Mouse (Mus musculus) left cerebral cortex, adult 11 months (tissue): ENCODE measurements around the gene Itsn2.
"Not testable (repeated sequence)": the region's sequence is repeated elsewhere in the genome, so short reads cannot be mapped to it uniquely, and the experiment has no call there.

Experiments used
- DNase-seq: peaks from one replicate; pipeline ENCODE4 v3.0.0; 2022; ENCODE audit warnings: low spot score

Gene Itsn2

DNA sequence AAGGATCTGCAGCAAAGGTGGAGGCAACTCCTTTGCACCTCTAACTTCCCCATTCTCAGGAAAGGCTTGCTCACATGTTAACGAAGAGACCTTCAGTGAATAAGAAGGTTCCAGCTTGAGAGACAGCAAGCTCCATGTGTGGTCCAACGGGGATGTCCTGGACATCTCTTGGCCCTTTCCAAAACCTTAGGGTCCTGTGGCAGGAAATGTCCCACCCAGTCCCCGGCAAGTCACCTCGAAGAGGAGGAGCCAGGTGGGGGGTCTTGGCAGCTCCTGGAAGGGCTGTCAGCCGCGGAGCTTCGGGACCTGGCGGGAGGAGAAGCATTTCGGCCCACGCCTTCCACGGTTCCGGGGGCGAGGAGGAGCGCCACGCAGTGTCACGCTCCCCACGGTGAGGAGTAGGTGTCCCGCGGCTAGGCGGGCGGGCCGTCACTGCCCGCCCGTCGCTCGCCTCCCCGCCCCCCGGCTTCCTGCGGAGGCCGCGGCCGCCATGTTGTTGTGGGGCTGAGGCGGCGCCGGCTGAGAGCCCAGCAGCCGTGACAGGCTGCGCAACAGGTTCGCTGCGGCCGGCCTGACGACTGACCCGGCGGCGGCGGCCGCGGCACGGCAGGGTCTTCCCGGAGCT, at the start of gene Itsn2, which contains the start of gene Gm3625:
TSS of gene Itsn2 (plus strand) at position 98 of the 625 bp plus-strand sequence.
TSS of gene Gm3625 (minus strand) at position 387 of the 625 bp plus-strand sequence.
- peak; percentile 53 for DNase-seq

DNA sequence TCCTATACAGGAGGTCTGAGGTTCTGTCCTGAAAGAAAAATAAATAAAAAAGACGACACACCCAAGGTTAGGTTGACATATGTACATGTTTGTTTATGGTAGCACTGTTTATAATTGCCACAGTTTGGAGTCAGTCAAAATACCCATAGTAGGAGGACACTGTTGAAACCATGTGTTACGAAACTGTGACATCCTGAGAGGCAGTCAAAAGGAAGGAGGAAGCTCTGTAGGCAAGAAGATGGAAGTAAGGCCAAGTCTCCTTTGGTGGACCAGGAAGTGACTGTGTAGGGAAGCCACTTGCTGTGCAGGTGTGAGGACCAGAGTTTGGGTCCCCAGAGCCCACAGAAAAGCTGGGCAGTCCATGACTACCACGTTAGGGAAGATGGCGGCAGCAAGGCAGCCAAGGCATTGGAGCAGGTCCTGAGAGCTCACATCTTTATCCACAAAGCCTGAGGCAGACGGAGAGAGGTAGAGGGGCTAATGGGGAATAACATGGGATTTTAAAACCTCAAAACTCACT, 48.0 kb upstream of the Itsn2 start:
- no peak for DNase-seq

DNA sequence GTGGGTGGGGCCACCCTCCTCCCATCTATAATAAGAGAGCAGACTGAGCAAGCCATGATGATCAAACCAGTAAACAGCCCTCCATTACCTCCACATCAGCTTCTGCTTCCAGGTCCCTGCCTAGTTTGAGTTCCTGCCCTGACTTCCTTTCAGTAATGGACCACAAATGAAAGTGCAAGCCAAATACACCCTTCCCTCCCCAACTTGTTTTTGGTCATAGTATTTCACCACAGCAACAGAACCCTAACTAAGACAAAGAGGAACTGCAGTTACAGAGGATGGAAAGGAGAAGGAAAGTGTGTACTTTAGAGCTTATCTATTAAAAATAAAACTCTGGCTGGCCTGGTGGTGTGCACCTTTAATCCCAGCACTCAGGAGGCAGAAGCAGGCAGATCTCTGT, 47.0 kb upstream of the Itsn2 start:
- DNase-seq = no peak

DNA sequence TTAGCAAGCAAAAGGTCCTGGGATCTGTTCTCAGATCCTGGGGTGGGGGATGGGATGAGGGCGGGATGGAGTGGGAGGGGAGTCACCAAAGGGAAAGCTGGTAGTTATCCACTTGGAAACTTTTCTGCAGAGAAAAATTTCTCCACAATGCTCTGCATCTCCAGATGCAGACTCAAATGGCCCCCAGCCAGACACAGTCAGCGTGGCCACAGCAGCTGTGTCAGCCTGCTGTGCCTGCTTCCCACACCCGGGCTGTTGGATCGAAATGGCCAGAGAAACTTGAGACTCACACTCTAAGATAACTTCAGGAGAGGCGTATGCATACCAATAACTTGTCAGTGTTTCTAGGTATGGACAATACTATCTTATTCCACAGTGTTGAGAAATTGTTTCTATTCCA, 45.9 kb upstream of the Itsn2 start:
- DNase-seq = no peak

DNA sequence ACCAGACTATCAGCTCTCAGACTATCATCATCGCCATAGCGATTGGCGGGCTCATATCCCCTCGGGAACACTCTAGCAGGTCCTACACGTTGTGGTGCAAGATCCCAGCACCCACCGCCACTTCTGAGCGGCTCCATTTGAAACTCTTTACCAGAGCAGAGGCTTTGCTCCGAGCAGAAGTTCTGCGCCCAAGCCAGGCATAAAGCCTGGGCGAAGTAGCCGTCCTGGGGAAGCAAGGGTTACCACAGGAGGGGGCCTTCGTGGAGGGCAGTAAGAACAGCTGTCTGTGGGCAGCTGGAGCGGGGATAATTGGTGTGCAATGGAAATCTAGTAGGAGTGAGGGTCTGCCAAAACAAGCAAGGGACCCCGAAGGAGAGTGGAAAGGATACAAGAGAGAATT, 44.9 kb upstream of the Itsn2 start:
- no peak for DNase-seq

DNA sequence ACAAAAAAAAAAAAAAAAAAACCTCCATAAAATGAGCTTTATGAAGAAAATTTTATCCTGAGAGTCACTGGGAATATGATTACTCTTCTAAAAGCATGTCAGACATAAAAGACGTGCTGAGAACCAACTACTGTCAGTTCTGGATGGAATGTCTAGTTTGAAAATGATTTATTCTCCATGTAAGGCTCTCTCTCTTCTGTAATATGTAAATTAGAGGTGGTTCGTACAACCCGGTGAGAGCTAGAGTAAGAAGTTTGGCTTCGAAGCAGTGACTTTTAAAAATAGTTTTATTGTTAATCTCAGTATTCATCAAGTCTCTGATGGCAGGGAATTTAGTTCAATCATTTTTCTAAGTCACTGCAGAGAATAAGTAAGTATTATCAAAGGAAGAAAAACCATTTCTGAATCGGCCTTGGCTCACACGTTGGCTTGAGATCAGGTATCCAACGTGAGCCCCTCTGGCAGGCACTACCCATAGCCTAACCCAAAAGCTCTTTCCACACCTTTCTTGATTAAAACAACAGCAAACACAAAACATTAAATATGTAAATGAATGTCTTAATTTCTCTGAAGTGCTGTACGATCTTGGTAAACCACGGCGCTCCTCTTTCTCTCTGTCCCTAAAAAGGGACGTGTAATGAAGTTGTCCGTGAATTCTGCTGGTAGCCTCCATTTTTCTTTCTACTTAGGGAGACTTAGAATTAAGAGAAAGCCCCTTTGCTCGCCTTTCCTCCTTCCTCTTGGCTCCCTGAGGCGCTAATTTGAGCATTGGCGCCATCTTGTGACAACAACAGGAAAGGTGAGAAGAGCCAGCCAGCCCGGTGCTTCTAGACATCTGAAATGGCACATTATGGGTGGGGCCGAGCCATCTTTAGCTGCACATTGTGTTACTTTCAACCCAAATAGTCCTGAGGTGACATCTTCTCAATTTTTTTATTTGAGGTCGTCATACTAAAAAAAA, 44.1 kb upstream of the Itsn2 start:
- peak; percentile 75 for DNase-seq

DNA sequence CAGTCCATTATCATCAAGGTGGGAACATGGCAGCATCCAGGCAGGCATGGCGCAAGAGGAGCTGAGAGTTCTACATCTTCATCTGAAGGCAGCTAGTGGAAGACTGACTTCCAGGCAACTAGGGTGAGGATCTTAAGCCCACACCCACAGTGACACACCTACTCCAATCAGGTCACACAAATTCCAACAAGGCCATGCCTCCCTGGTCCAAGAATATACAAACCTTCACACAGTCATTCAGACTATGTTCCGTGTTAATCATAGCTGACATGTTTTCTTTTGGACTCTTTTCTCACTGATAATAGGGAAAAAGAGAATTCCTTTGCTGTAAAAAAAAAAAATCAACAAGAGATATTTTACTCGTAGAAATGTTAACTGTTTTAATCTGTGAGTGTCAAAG, 38.7 kb upstream of the Itsn2 start:
- DNase-seq = not testable (repeated sequence)

DNA sequence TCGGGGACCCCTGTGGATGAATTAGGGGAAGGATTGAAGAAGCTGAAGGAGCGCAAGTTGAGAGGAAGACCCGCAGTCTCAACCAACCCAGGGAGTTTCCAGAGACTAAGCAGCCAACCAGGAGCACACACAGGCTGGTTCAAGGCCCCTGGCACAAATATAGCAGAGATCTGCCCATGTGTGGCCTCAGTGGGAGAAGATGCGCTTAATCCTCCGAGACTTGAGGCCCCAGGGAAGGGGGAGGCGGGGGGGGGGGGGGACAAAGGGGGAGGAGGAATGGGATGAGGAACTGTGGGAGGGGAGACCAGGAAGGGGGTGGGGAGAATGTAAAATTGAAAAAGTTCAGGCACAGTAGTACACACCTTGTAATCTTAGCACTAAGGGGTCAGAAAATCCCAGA, 37.0 kb upstream of the Itsn2 start:
- no peak for DNase-seq

DNA sequence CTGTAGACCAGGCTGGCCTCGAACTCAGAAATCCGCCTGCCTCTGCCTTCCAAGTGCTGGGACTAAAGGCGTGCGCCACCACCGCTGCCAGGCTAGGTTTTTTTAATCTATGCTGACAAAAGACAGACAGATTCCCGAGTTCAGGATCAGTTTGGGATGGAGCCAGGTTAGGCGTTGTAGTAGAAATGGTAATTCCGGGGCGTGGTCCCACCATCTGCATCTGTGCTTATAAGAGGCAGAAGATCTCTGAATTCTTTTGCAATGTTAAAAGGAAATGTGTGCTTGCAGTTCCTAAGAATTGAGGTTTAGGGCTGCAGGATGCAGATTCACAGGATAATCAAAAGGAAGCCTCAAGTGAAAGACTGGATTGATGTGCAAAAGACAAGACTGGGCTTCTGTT, 35.5 kb upstream of the Itsn2 start:
- DNase-seq = no peak

DNA sequence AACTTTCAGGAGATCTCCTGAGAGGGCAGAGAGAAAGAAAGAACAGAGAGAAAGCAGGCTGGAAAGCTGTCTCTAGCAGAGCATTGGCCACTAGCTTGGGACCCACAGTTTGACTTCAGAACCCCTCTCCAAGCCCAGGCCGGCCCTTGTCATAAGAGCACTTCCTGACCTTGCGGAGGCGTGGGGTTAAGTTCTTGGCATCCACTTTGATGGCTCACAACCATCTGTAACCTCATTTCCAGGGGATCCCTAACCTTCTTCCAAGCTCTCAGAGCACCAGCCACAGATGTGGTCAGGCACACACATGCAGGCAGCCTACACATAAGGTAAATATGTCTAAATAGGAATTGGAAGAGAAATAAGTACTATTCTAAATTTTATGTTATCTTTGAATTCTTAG, 35.0 kb upstream of the Itsn2 start:
- no peak for DNase-seq

DNA sequence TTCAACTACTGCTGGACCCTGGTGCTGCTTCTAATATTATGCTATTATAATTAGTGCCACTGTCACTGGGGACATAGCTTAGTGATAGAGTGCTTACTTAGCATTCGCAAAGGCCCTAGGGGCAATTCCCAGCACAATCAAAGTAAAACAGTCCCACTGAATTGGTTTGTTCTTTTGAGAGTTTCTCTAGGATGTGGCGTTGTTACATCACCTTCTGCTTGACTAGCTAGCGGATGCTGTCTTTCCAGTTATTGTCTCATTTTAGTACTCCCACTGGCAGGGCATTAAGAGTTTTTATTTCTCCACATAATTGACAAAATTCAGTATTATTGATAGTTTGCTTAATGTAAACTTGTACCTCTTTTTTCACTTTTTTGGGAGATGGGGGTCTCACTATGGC, 34.4 kb upstream of the Itsn2 start:
- DNase-seq = no peak

DNA sequence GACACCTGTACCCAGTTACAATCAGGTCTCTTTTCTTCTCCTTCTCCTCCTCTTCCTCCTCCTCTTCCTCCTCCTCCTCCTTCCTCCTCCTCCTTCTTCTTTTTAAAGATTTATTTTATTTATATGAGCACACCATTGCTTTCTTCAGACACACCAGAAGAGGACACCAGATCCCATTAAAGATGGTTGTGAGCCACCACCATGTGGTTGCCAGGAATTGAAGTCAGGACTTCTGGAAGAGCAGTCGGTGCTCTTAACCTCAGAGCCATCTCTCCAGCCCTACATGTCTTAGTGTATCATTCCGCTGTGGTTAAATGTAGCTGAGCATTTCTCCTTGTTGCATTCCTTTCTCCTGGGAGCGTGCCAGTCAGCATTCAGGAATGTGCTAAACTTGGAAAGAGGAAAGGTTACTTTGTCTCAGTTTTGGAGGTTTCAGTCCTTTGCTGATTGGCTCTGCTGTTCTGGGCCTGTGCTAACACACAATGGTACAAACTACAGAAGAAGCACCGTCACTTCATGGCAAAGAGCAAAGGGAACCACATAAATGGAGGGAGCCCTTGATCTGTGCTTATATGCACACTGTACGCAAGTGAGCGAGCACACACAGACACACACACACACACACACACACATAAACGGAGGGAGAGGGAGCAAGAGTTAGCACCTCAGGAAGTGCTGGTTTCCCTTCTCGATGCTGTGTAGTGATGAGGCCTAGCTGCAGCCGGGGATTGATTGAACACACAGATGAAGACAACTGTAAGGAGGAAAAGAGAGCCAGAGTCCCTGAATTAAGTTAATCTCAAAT, 33.8 kb upstream of the Itsn2 start:
- no peak for DNase-seq

DNA sequence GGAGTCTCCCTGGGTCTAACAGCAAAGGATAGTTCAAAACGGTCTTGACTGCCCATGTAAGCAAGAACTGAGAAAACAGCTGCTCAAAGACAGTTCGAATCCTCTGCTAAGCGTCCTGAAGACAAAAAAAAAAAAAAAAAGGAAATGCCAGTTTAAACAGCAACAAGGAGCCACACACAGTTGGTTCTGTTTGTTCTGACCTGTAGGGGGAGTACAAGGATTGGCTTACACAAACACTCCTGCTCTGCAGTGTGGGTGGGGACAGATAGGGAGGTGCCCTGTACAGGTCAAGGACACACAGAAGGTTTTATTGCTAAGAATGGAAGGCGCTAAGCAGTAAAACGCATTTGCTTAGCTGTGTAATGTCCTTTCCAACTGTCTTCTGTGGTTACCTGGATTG, 20.6 kb upstream of the Itsn2 start:
- DNase-seq = no peak

DNA sequence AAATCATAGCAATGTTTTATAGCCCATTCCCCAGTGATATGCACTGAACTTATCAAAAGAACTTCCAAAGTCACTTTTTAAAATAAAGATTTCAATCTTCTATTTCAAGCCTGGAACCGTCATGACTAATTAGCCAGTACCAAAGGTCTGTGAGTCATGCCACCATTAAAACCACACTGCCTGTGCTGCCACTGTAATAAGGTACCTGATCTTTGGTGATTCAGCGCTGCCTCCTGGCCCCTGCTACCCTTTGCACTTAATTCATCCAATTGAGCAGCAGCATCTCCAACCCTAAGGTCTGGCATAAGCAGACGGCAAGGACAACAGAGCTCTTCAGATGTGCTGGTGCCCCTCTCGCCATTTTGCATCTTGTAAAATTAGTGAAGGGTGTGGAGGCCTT, 18.4 kb upstream of the Itsn2 start:
- DNase-seq = no peak

DNA sequence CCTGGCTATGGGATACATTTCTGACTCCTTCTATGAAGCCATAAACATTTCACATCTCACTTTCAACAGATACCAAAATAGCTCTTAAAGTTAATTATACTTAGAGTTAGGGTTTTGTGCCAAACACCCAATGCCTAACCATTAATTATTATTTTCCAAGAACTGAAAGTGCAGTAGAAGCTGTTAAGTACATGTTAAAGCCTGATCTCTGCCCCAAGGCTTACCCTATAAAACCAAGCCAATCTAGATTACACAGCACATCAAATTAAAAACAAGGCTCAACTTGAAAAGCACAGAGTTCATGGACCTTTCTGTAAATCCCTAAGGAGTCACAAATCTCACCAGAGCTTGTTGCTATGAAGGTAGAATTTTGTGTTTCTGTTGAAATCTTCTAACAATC, 10.1 kb upstream of the Itsn2 start:
- DNase-seq = no peak

DNA sequence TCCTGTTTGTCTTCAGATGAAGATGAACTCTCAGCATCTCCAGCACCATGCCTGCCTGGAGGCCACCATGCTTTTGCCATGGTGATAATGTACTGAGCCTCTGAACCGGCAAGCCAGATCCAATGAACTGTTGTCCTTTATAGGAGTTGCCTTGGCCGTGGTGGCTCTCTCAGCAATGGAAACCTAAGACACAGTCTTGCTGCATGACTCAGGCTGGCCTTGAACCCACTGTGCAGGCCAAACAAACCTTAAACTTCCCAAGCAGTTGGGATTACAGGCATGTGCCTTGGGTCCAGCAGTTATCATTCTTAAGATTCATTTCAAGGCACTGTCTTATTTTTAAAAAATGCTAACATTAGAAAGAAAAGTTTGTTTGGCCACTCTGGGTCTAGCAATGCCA, 4.6 kb upstream of the Itsn2 start:
- no peak for DNase-seq

DNA sequence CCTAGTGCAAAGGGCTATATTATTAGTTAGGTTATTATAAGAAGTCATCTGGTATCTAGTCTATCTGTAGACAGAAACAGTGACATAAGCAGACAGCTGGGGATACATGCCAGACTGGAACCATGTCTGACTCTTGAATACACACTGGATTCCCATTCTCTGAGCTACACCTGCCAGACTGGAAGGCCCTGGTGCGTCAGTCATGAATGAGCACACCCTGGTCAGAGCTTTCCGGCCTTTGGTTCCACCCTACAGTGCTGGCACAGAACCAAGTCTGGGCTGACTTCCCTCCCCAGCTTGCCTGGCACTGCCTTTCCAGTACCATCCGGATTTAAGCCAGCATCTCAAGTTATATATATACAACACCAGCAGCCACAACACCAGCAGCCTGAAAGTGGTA, 3.8 kb upstream of the Itsn2 start:
- no peak for DNase-seq

DNA sequence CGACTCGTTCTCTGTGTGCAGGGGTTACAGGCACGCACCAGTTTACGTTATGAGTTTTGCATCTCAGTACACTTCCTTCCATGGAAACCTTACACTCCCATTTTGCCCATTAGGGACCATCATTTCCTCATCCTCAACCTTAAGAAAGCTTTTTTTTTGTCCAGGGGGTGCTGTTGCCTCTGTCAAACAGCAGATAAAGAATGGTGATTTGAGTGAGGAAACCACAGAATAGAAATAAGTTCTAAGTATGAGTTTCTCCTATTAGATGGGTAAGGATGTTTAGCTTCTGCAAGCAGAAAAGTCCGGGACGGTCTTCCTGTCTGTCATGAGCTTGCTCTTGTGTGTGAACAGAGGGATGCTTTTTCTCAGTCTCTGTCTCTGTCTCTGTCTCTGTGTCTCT, 413 bp upstream of the Itsn2 start:
- no peak for DNase-seq

DNA sequence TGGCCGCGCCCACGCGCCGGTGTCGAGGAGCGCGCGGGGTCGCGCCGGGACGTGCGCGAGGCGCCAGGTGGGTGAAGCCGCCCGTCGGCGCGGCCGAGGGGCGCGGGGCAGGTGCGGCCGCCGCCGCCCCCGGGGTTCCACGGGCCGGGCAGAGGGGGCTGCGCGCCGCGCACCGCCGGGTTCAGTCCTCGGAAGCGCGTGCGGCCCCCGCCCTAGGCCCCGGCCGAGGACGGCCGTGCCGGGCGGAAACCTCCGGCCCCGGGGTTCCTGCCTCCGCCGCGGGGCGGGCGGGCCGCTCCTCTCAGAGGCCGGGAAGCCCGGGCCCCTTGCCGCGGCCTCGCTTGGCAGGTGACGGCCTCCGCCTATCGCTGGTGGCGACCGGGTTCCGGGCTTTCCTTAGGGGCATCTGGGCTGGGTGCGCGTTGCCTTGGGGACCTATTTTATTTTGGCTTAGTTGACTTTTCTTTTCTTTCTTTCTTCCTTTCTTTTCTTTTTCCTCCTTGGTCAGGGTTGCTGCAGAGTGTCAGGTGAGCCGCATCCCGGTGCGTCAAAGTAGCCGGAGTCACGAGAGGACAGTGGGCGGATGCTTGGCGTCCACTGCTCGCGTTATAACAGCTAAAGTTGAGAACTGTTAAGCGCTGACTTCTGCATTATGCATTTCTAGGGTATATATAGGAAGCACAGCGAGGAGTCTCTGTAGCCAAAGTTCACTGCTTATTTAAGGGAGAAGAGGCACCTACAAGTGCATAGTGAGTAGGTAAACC, 910 bp downstream of the Itsn2 start:
- no peak for DNase-seq

DNA sequence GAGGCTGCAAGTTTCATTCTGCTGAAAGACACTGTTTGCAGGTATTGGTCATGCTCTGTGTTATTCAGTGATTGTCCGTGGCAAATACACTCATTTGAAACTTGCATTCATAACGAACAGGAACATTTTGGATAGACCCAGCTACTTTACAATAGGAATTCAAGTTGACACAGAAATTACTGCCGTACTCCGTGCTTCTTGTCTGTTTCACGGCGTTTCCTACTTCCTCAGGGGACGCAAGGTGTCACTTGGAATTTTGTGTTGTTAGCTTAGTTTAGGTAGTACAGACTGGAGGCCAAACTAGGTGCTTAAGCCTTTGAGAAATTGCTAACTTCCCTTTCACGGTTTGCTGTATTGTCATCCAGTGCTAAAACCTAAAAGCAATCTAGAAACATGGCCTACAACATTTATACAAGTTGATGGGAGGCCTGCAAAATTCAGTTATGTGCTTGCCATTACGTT, 1.5 kb downstream of the Itsn2 start:
- no peak for DNase-seq

DNA sequence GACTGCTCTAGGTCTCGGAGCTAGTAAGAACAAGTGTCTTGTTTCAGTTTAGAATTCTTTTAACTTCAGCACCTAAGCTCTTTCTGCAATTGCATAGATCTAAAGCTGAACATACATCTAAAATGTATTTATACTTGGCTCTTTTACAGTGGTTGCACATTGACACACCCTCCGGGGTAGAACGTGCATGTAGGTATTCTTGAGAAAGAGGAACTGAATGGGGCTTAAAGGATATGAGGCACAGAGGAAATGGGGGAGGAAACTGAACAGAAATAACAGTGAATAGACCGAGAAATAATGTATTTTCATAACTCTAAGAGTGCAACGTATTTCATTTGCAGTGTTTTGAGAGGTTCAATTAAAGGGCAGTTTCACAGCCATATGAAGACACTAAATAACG, 2.6 kb downstream of the Itsn2 start:
- DNase-seq = no peak
